Mouse (Mus musculus) ES-Bruce4 (cell line): ENCODE results near the gene Adk. TPM values are rescaled to one million over a fixed set of nuclear protein-coding genes. Genes with fewer than 3 reads are reported as not detected.

Experiments used
- H3K27ac ChIP-seq: 2 replicates; pipeline ENCODE4 v1.5.1; 2012; ENCODE audit warnings: low read length, inconsistent platforms; ENCODE audit not compliant: insufficient read depth
- H3K27me3 ChIP-seq: 2 replicates; pipeline ENCODE4 v1.6.1; 2012; ENCODE audit warnings: mild to moderate bottlenecking, low read length, inconsistent platforms; ENCODE audit not compliant: control insufficient read depth, poor library complexity, insufficient read depth, severe bottlenecking
- H3K36me3 ChIP-seq: 2 replicates; pipeline ENCODE4 v1.6.1; 2012; ENCODE audit warnings: inconsistent platforms, mild to moderate bottlenecking, low read length, moderate library complexity; ENCODE audit not compliant: control insufficient read depth, poor library complexity, insufficient read depth, severe bottlenecking
- H3K4me1 ChIP-seq: one replicate; pipeline ENCODE4 v1.8.1; 2011; ENCODE audit warnings: low read length; ENCODE audit not compliant: control insufficient read depth, insufficient read depth
- H3K4me3 ChIP-seq: 2 replicates; pipeline ENCODE4 v1.5.1; 2011; ENCODE audit warnings: low read depth, mild to moderate bottlenecking, low read length
- H3K9ac ChIP-seq: 2 replicates; pipeline ENCODE4 v1.6.1; 2012; ENCODE audit warnings: low read depth, mild to moderate bottlenecking, inconsistent platforms; ENCODE audit not compliant: poor library complexity, severe bottlenecking
- H3K9me3 ChIP-seq: replicated peaks from 2 replicates; pipeline ENCODE4 v1.6.1; 2012; ENCODE audit warnings: mild to moderate bottlenecking, low read length, inconsistent platforms; ENCODE audit not compliant: control insufficient read depth, poor library complexity, insufficient read depth, severe bottlenecking
- CTCF ChIP-seq: IDR thresholded peaks from one replicate; pipeline ENCODE4 v1.8.1; 2011; ENCODE audit warnings: low read depth, low read length
- EP300 ChIP-seq: IDR thresholded peaks from 2 replicates; pipeline ENCODE4 v1.6.1; 2011; ENCODE audit warnings: low read depth, low read length; ENCODE audit not compliant: insufficient read depth
- POLR2A ChIP-seq: IDR thresholded peaks from one replicate; pipeline ENCODE4 v1.8.1; 2011; ENCODE audit warnings: low read length; ENCODE audit not compliant: insufficient read depth
- polyA plus RNA-seq: library from polyadenylated mRNA; stranded (reverse); fragments of >200 nt; gene quantifications from 2 replicates; pipeline ENCODE4 v1.2.4, GENCODE M21; 2011; ENCODE audit warnings: low read depth; ENCODE audit not compliant: missing spikeins, insufficient read depth, insufficient read length

The Adk gene
- polyA plus RNA-seq, 1 experiment = 110 TPM

GRCm38 (mm10) chr14:21453896-21454295 is 401.5 kb downstream of the Adk start:
- no peak overlapping the region for H3K4me3 ChIP-seq
- peaks cover 5% of the 10 kb centered on the region for H3K4me1 ChIP-seq
- no peaks in the 10 kb centered on the region for H3K27me3 ChIP-seq
- no peaks in the 10 kb centered on the region for H3K9me3 ChIP-seq
- TF ChIP-seq EP300 = no peak
- TF ChIP-seq CTCF = no peak
- no peak for TF ChIP-seq POLR2A
- no peak overlapping the region for H3K27ac ChIP-seq
- no peak overlapping the region for H3K9ac ChIP-seq
- H3K36me3 ChIP-seq = no peaks in the 10 kb centered on the region

- H3K27me3 ChIP-seq = no peaks in the 10 kb centered on the region
- no peak overlapping the region for H3K9ac ChIP-seq
- peaks cover 5% of the 10 kb centered on the region for H3K4me1 ChIP-seq
- no peak overlapping the region for H3K4me3 ChIP-seq
- no peaks in the 10 kb centered on the region for H3K36me3 ChIP-seq
- TF ChIP-seq POLR2A (no peak), EP300 (no peak), CTCF (no peak)
- H3K9me3 ChIP-seq = no peaks in the 10 kb centered on the region
- H3K27ac ChIP-seq = no peak overlapping the region
Observed at GRCm38 (mm10) chr14:21455654-21456350, 403.4 kb downstream of the Adk start.

GRCm38 (mm10) chr14:21456526-21456925 is 404.2 kb downstream of the Adk start:
- Histone ChIP-seq H3K9me3 (no peaks in the 10 kb centered on the region), H3K36me3 (no peaks in the 10 kb centered on the region), H3K4me3 (no peak overlapping the region), H3K9ac (no peak overlapping the region), H3K27me3 (no peaks in the 10 kb centered on the region), H3K27ac (no peak overlapping the region), H3K4me1 (peaks cover 5% of the 10 kb centered on the region)
- no peak for TF ChIP-seq POLR2A
- no peak for TF ChIP-seq CTCF
- TF ChIP-seq EP300 = no peak

- H3K4me3 ChIP-seq = no peak overlapping the region
- TF ChIP-seq POLR2A (no peak), CTCF (no peak), EP300 (no peak)
- H3K27me3 ChIP-seq = no peaks in the 10 kb centered on the region
- H3K4me1 ChIP-seq = peaks cover 5% of the 10 kb centered on the region
- H3K36me3 ChIP-seq = no peaks in the 10 kb centered on the region
- H3K9ac ChIP-seq = no peak overlapping the region
- no peak overlapping the region for H3K27ac ChIP-seq
- no peaks in the 10 kb centered on the region for H3K9me3 ChIP-seq
Observed at GRCm38 (mm10) chr14:21457876-21458275, 405.5 kb downstream of the Adk start.

- H3K27me3 ChIP-seq = no peaks in the 10 kb centered on the region
- H3K27ac ChIP-seq = no peak overlapping the region
- H3K9ac ChIP-seq = no peak overlapping the region
- H3K4me1 ChIP-seq = peaks cover 5% of the 10 kb centered on the region
- no peak overlapping the region for H3K4me3 ChIP-seq
- TF ChIP-seq POLR2A (no peak), CTCF (no peak), EP300 (no peak)
- H3K9me3 ChIP-seq = no peaks in the 10 kb centered on the region
- no peaks in the 10 kb centered on the region for H3K36me3 ChIP-seq
Observed at GRCm38 (mm10) chr14:21458696-21459095, 406.3 kb downstream of the Adk start.

GRCm38 (mm10) chr14:21459163-21459562 is 406.8 kb downstream of the Adk start:
- Histone ChIP-seq H3K36me3 (no peaks in the 10 kb centered on the region), H3K27ac (no peak overlapping the region), H3K4me1 (peaks cover 5% of the 10 kb centered on the region), H3K27me3 (no peaks in the 10 kb centered on the region), H3K9ac (no peak overlapping the region), H3K9me3 (no peaks in the 10 kb centered on the region), H3K4me3 (no peak overlapping the region)
- TF ChIP-seq POLR2A = no peak
- TF ChIP-seq CTCF = no peak
- TF ChIP-seq EP300 = no peak
